Mouse (Mus musculus) intestine, postnatal 0 days (tissue): ENCODE data around the gene Lipa. TPM values are rescaled to one million over a fixed set of nuclear protein-coding genes. Genes with fewer than 3 reads are reported as not detected.

Source experiments
- ATAC-seq: fragments of 200-750 bp; cut with Nextera tagmentation; 2 replicates; pipeline ENCODE4 v1.8.0; 2017; ENCODE audit warnings: mild to moderate bottlenecking, moderate TSS enrichment, moderate library complexity
- H3K27ac ChIP-seq: fragments of 300-500 bp; sonication (generic); 2 replicates; pipeline ENCODE4 v1.5.1; 2014; ENCODE audit warnings: mild to moderate bottlenecking, low read depth, low read length, moderate library complexity
- H3K27me3 ChIP-seq: fragments of 300-500 bp; sonication (generic); replicated peaks from 2 replicates; pipeline ENCODE4 v1.6.1; 2014; ENCODE audit warnings: low read length, mixed read lengths; ENCODE audit not compliant: control insufficient read depth, insufficient read depth
- H3K36me3 ChIP-seq: fragments of 300-500 bp; sonication (generic); 2 replicates; pipeline ENCODE4 v1.6.1; 2014; ENCODE audit warnings: mild to moderate bottlenecking, moderate library complexity; ENCODE audit not compliant: control insufficient read depth, insufficient read depth
- H3K4me1 ChIP-seq: fragments of 300-500 bp; sonication (generic); replicated peaks from 2 replicates; pipeline ENCODE4 v1.6.1; 2014; ENCODE audit warnings: antibody characterized with exemption, low read length, mixed read lengths; ENCODE audit not compliant: control insufficient read depth, insufficient read depth
- H3K4me2 ChIP-seq: fragments of 300-500 bp; sonication (generic); replicated peaks from 2 replicates; pipeline ENCODE4 v1.6.1; 2014; ENCODE audit warnings: low read depth, mild to moderate bottlenecking, moderate library complexity
- H3K4me3 ChIP-seq: fragments of 300-500 bp; sonication (generic); 2 replicates; pipeline ENCODE4 v1.5.1; 2014; ENCODE audit warnings: low read depth, low read length
- H3K9ac ChIP-seq: fragments of 300-500 bp; sonication (generic); 2 replicates; pipeline ENCODE4 v1.6.1; 2014; ENCODE audit warnings: mild to moderate bottlenecking, low read depth, low read length
- H3K9me3 ChIP-seq: fragments of 300-500 bp; sonication (generic); 2 replicates; pipeline ENCODE4 v1.6.1; 2016; ENCODE audit warnings: mixed run types; ENCODE audit not compliant: control insufficient read depth
- CTCF ChIP-seq: sonication (generic); IDR thresholded peaks from 2 replicates; pipeline ENCODE4 v1.5.1; 2016; ENCODE audit warnings: low read depth, mild to moderate bottlenecking, control low read depth, antibody characterized with exemption, moderate library complexity
- WGBS: fragments of 180-500 bp; shearing (Covaris S2); extraction: QIAGEN DNeasy Blood & Tissue Kit; methylation state at CpG from one replicate; pipeline ENCODE4 v1.1.7; 2014; 5-methylcytosine and 5-hydroxymethylcytosine counted together
- polyA plus RNA-seq: library from polyadenylated mRNA; unstranded; fragments of >200 nt; fragmentation: Nextera tagmentation; extraction: Ambion mirVana; gene quantifications from 2 replicates; pipeline ENCODE4 v1.2.1, GENCODE M21; 2015

Lipa gene
- polyA plus RNA-seq, 1 experiment from 2014 or later = 206 TPM

GRCm38 (mm10) chr19:34444785-34445184, 82.5 kb downstream of the Lipa start:
- no peak overlapping the region for H3K4me2 ChIP-seq
- no peak overlapping the region for H3K27ac ChIP-seq
- ATAC-seq = no peak
- H3K36me3 ChIP-seq = no peaks in the 10 kb centered on the region
- 64% methylated on average over 3 of the region's 3 CpGs for WGBS
- H3K9ac ChIP-seq = no peak overlapping the region
- H3K9me3 ChIP-seq = no peaks in the 10 kb centered on the region
- H3K4me3 ChIP-seq = no peak overlapping the region
- TF ChIP-seq CTCF = no peak
- no peaks in the 10 kb centered on the region for H3K27me3 ChIP-seq
- no peaks in the 10 kb centered on the region for H3K4me1 ChIP-seq

Other genes with a start within 250 kb of the Lipa start
- gene Fas, start 236.8 kb downstream of the Lipa start, polyA plus RNA-seq = 14.2 and 15.6 TPM in 2 replicates
- gene Ch25h, start 52.3 kb downstream of the Lipa start, polyA plus RNA-seq = 3.2 and 3.5 TPM in 2 replicates
- 13.1 and 15.1 TPM in 2 replicates for gene Ifit2, start 23.2 kb upstream of the Lipa start, polyA plus RNA-seq
- 43.5 and 50.2 TPM in 2 replicates for gene Ifit3, start 56.1 kb upstream of the Lipa start, polyA plus RNA-seq
- gene Ifit1bl1, start 74.5 kb upstream of the Lipa start, polyA plus RNA-seq = 18.8 and 19.4 TPM in 2 replicates
- gene Ifit3b, start 80.5 kb upstream of the Lipa start, polyA plus RNA-seq = 2.2 and 2.3 TPM in 2 replicates
- 128 and 134 TPM in 2 replicates for gene Ifit1bl2, start 113.3 kb upstream of the Lipa start, polyA plus RNA-seq
- 87.0 and 90.6 TPM in 2 replicates for gene Ifit1, start 113.4 kb upstream of the Lipa start, polyA plus RNA-seq
- gene Slc16a12, start 219.8 kb upstream of the Lipa start, polyA plus RNA-seq = 5.3 and 6.8 TPM in 2 replicates